ENCODE assay signal across 8 mouse cellular contexts in the genomic region with DNA sequence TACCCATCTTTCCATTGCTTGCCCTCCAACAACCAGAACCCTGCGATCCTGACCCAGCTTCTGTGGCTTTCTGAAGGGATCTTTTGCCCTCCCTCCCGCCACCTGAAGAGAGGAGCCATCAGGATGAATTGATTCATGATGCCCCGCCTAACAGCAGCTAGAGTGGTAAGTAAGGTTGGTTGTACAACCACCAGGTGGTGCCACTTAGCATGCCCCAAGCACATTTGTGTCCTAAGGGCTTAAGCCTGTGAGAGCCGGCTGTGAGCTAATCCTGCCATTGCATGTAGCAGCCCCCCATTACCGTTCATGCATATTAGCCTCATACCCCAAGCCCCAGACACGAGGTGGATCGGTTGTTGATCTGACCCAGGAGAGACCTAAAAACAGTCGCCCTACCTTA. TPM values are rescaled to one million over a fixed set of nuclear protein-coding genes. Genes with fewer than 3 reads are reported as not detected.
A peak's percentile ranks its signal among the peaks of the same experiment; 100 is the strongest.
DNase-seq lines count a peak whose midpoint lies in the region; ATAC-seq and TF ChIP-seq lines count a peak whose summit lies in the region.

No protein-coding gene starts in this region.

- 7% methylated on average over 8 of the region's 8 CpGs for WGBS in hindbrain, postnatal 0 days
- WGBS in liver, embryonic 13.5 days (ENCODE audit: insufficient replicate concordance) = 6% methylated on average over 8 of the region's 8 CpGs
- 8% methylated on average over 8 of the region's 8 CpGs for WGBS in neural tube, embryonic 11.5 days

- no peaks in the 10 kb centered on the region for H3K9me3 ChIP-seq in hindbrain, postnatal 0 days (ENCODE audit: low read length)
- no peaks in the 10 kb centered on the region for H3K9me3 ChIP-seq in liver, embryonic 13.5 days (replicated peaks)
- H3K9me3 ChIP-seq in neural tube, embryonic 11.5 days (ENCODE audit: control insufficient read depth, low read length) = no peaks in the 10 kb centered on the region

- peaks cover 26% of the 10 kb centered on the region for H3K4me1 ChIP-seq in hindbrain, postnatal 0 days (ENCODE audit: insufficient read depth, low read length)
- peaks cover 63% of the 10 kb centered on the region for H3K4me1 ChIP-seq in liver, embryonic 13.5 days (replicated peaks)
- H3K4me1 ChIP-seq in neural tube, embryonic 11.5 days (ENCODE audit: control insufficient read depth, insufficient read depth, low read length) = peaks cover 8% of the 10 kb centered on the region

- peak; percentile 62 for DNase-seq in right cerebral cortex, adult 18-20 months
- no peak for DNase-seq in right cerebral cortex, postnatal 36 days (ENCODE audit: low spot score in 2 of 2)
- DNase-seq in adrenal gland, postnatal 25 days = peak; percentile 51
- peak; percentile 77 for DNase-seq in hindbrain, postnatal 0 days (ENCODE audit: low spot score)
- DNase-seq in liver, embryonic 13.5 days = peak; percentile 78
- DNase-seq in neural tube, embryonic 11.5 days (ENCODE audit: low spot score) = no peak
- DNase-seq in thymus, postnatal 14 days = peak; percentile 82

- no peaks in the 10 kb centered on the region for H3K36me3 ChIP-seq in hindbrain, postnatal 0 days (ENCODE audit: insufficient read depth, low read length)
- peaks cover 26% of the 10 kb centered on the region for H3K36me3 ChIP-seq in liver, embryonic 13.5 days
- no peaks in the 10 kb centered on the region for H3K36me3 ChIP-seq in neural tube, embryonic 11.5 days (ENCODE audit: control insufficient read depth, insufficient read depth, low read length)

- peak; percentile 64 for ATAC-seq in erythroid progenitor cell, adult 5-6 weeks (replicated peaks; ENCODE audit: low FRiP score, poor library complexity, severe bottlenecking)
- no peak for ATAC-seq in hindbrain, postnatal 0 days
- peak; percentile 44 for ATAC-seq in liver, embryonic 13.5 days (ENCODE audit: low read depth)
- ATAC-seq in neural tube, embryonic 11.5 days (ENCODE audit: insufficient read depth, low FRiP score, low TSS enrichment) = no peak

- peak overlapping the region; percentile 90 for H3K4me2 ChIP-seq in hindbrain, postnatal 0 days (ENCODE audit: low read depth, low read length)
- peak overlapping the region; percentile 100 for H3K4me2 ChIP-seq in liver, embryonic 13.5 days
- H3K4me2 ChIP-seq in neural tube, embryonic 11.5 days (ENCODE audit: low read depth) = peak overlapping the region; percentile 98

- TF ChIP-seq CTCF in hindbrain, postnatal 0 days (IDR thresholded peaks at IDR 0.05; ENCODE audit: low read depth) = peak; percentile 74

- peak overlapping the region; percentile 80 for H3K4me3 ChIP-seq in hindbrain, postnatal 0 days (ENCODE audit: low read length)
- H3K4me3 ChIP-seq in liver, embryonic 13.5 days (replicated peaks) = peak overlapping the region; percentile 96
- H3K4me3 ChIP-seq in neural tube, embryonic 11.5 days (ENCODE audit: low read depth, low read length) = peak overlapping the region; percentile 78; the same call in 1 of the 2 replicates

- no peak overlapping the region for H3K9ac ChIP-seq in hindbrain, postnatal 0 days (replicated peaks; ENCODE audit: low read length)
- H3K9ac ChIP-seq in liver, embryonic 13.5 days = peak overlapping the region; percentile 75
- H3K9ac ChIP-seq in neural tube, embryonic 11.5 days (ENCODE audit: low read length) = no peak overlapping the region

- no peaks in the 10 kb centered on the region for H3K27me3 ChIP-seq in hindbrain, postnatal 0 days (ENCODE audit: insufficient read depth, low read length)
- H3K27me3 ChIP-seq in liver, embryonic 13.5 days = no peaks in the 10 kb centered on the region
- no peaks in the 10 kb centered on the region for H3K27me3 ChIP-seq in neural tube, embryonic 11.5 days (ENCODE audit: control insufficient read depth, insufficient read depth, low read length)

- H3K27ac ChIP-seq in hindbrain, postnatal 0 days = peak overlapping the region; percentile 86; the same call in 1 of the 2 replicates
- peak overlapping the region; percentile 99 for H3K27ac ChIP-seq in liver, embryonic 13.5 days
- no peak overlapping the region for H3K27ac ChIP-seq in neural tube, embryonic 11.5 days (ENCODE audit: low read depth, low read length)

RNA-seq across cellular contexts. Expression of a gene that starts 1.8 kb away (rescaled TPM):
- 9.6 and 14.8 TPM in 2 replicates for total RNA-seq in adrenal gland, postnatal 25 days (2021)
- total RNA-seq in erythroid progenitor cell, adult 5-6 weeks (2015; ENCODE audit: low replicate concordance) = 8.4 and 9.4 TPM in 2 replicates
- total RNA-seq in erythroid progenitor cell, adult 5-6 weeks (2017; ENCODE audit: low replicate concordance) = 9.9 and 14.1 TPM in 2 replicates
- 16.6 and 17.0 TPM in 2 replicates for total RNA-seq in hindbrain, postnatal 0 days (2014; rRNA removed)
- 8.2 and 8.6 TPM in 2 replicates for polyA plus RNA-seq in hindbrain, postnatal 0 days (2015; fragmentation: Nextera tagmentation; extraction: Ambion mirVana)
- polyA plus RNA-seq in liver, embryonic 13.5 days (2015; fragmentation: Nextera tagmentation; extraction: Ambion mirVana) = 13.4 and 14.1 TPM in 2 replicates
- 4.5 and 5.5 TPM in 2 replicates for polyA plus RNA-seq in neural tube, embryonic 11.5 days (2014; fragmentation: Nextera tagmentation; extraction: Ambion mirVana)

RNA-seq across cellular contexts. Expression of a gene that starts 11.2 kb away (rescaled TPM):
- total RNA-seq in adrenal gland, postnatal 25 days (2021) = 87.8 and 100 TPM in 2 replicates
- total RNA-seq in erythroid progenitor cell, adult 5-6 weeks (2015; ENCODE audit: low replicate concordance) = 44.7 and 49.0 TPM in 2 replicates
- total RNA-seq in erythroid progenitor cell, adult 5-6 weeks (2017; ENCODE audit: low replicate concordance) = 5.5 and 30.7 TPM in 2 replicates
- 389 and 721 TPM in 2 replicates for total RNA-seq in hindbrain, postnatal 0 days (2014; rRNA removed)
- 159 and 171 TPM in 2 replicates for polyA plus RNA-seq in hindbrain, postnatal 0 days (2015; fragmentation: Nextera tagmentation; extraction: Ambion mirVana)
- polyA plus RNA-seq in liver, embryonic 13.5 days (2015; fragmentation: Nextera tagmentation; extraction: Ambion mirVana) = 45.1 and 51.7 TPM in 2 replicates
- 119 and 120 TPM in 2 replicates for polyA plus RNA-seq in neural tube, embryonic 11.5 days (2014; fragmentation: Nextera tagmentation; extraction: Ambion mirVana)

RNA-seq across cellular contexts. Expression of a gene that starts 17.6 kb away (rescaled TPM):
- total RNA-seq in adrenal gland, postnatal 25 days (2021) = 57.4 and 63.5 TPM in 2 replicates
- 33.5 and 35.7 TPM in 2 replicates for total RNA-seq in erythroid progenitor cell, adult 5-6 weeks (2015; ENCODE audit: low replicate concordance)
- total RNA-seq in erythroid progenitor cell, adult 5-6 weeks (2017; ENCODE audit: low replicate concordance) = 16.3 and 25.7 TPM in 2 replicates
- 47.2 and 51.0 TPM in 2 replicates for total RNA-seq in hindbrain, postnatal 0 days (2014; rRNA removed)
- polyA plus RNA-seq in hindbrain, postnatal 0 days (2015; fragmentation: Nextera tagmentation; extraction: Ambion mirVana) = 25.1 and 27.6 TPM in 2 replicates
- 13.4 and 13.8 TPM in 2 replicates for polyA plus RNA-seq in liver, embryonic 13.5 days (2015; fragmentation: Nextera tagmentation; extraction: Ambion mirVana)
- 30.7 and 31.4 TPM in 2 replicates for polyA plus RNA-seq in neural tube, embryonic 11.5 days (2014; fragmentation: Nextera tagmentation; extraction: Ambion mirVana)

RNA-seq across cellular contexts. Expression of a gene that starts 23.8 kb away (rescaled TPM):
- total RNA-seq in adrenal gland, postnatal 25 days (2021) = 64.8 and 68.6 TPM in 2 replicates
- total RNA-seq in erythroid progenitor cell, adult 5-6 weeks (2015; ENCODE audit: low replicate concordance) = 8.8 and 10.5 TPM in 2 replicates
- total RNA-seq in erythroid progenitor cell, adult 5-6 weeks (2017; ENCODE audit: low replicate concordance) = 2.3 and 6.9 TPM in 2 replicates
- total RNA-seq in hindbrain, postnatal 0 days (2014; rRNA removed) = 39.5 and 43.2 TPM in 2 replicates
- 68.3 and 69.1 TPM in 2 replicates for polyA plus RNA-seq in hindbrain, postnatal 0 days (2015; fragmentation: Nextera tagmentation; extraction: Ambion mirVana)
- 52.0 and 54.6 TPM in 2 replicates for polyA plus RNA-seq in liver, embryonic 13.5 days (2015; fragmentation: Nextera tagmentation; extraction: Ambion mirVana)
- polyA plus RNA-seq in neural tube, embryonic 11.5 days (2014; fragmentation: Nextera tagmentation; extraction: Ambion mirVana) = 72.1 and 77.7 TPM in 2 replicates

RNA-seq across cellular contexts. Expression of a gene that starts 23.8 kb away (rescaled TPM):
- 3.5 and 5.6 TPM in 2 replicates for total RNA-seq in adrenal gland, postnatal 25 days (2021)
- not detected in 2 replicates for total RNA-seq in erythroid progenitor cell, adult 5-6 weeks (2015; ENCODE audit: low replicate concordance)
- 1.4 TPM in 1 of 2 replicates, not detected in the other for total RNA-seq in erythroid progenitor cell, adult 5-6 weeks (2017; ENCODE audit: low replicate concordance)
- total RNA-seq in hindbrain, postnatal 0 days (2014; rRNA removed) = 7.3 and 11.4 TPM in 2 replicates
- 3.6 and 4.0 TPM in 2 replicates for polyA plus RNA-seq in hindbrain, postnatal 0 days (2015; fragmentation: Nextera tagmentation; extraction: Ambion mirVana)
- 5.7 and 6.3 TPM in 2 replicates for polyA plus RNA-seq in liver, embryonic 13.5 days (2015; fragmentation: Nextera tagmentation; extraction: Ambion mirVana)
- 8.0 and 10.9 TPM in 2 replicates for polyA plus RNA-seq in neural tube, embryonic 11.5 days (2014; fragmentation: Nextera tagmentation; extraction: Ambion mirVana)

Comparison
In these comparisons a context has a peak if more than half of its experiments do, and no peak if none do; other contexts are left out.
1. DNase-seq: peak in right cerebral cortex, adult 18-20 months (single experiment), adrenal gland, postnatal 25 days (single experiment), hindbrain, postnatal 0 days (single experiment), liver, embryonic 13.5 days (single experiment) and thymus, postnatal 14 days (single experiment); none in right cerebral cortex, postnatal 36 days (0 of 2) and neural tube, embryonic 11.5 days (single experiment).
2. ATAC-seq: peak in erythroid progenitor cell, adult 5-6 weeks (single experiment) and liver, embryonic 13.5 days (single experiment); none in hindbrain, postnatal 0 days (single experiment) and neural tube, embryonic 11.5 days (single experiment).
3. Peak in every context shown above with its lines, with median percentiles within 50 percentile points of each other: H3K4me2 ChIP-seq and H3K4me3 ChIP-seq.